Mouse (Mus musculus): ENCODE results near the gene Acin1.

DNA sequence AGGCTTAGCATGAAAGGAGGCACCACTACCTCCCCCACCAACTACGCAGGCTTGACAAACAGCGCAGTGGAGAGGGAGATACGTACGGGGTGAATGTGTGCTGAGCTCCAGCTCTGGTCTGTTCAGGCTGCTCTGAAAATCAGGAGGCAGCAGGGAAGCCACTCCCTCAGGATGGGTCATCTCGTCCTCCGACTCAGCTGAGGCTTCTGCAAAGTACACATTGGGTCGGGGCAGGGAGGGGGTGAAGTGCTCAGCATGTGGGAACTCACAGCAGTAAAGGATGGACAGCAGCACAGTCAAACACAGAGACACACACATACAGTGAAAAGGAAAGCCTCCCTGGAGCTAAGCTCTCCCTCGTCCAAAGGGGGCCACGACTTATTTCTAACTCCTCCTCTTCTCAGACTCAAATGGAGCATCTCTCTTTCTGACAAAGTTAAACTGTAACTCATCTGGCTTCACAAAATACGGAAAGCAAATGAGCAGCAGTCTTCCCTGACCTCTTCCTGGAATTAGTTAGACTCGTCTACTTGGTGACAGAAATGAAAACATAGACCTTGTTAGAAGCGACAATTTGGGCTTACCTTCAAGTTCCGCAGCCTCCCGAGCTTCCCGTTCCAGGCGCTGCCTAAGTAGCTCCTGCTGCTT, 8.0 kb downstream of the Acin1 start:
- TF ChIP-seq CTCF (IDR thresholded peaks at IDR 0.05; ENCODE audit: low read depth) (no peak), EP300 (IDR thresholded peaks at IDR 0.05; ENCODE audit: low read depth) (no peak)
